Comparison of ENCODE assay signal across 23 mouse cellular contexts in genomic region chr2:22789576-22789975, GRCm38 (mm10). TPM values are rescaled to one million over a fixed set of nuclear protein-coding genes. Genes with fewer than 3 reads are reported as not detected.
DNase-seq lines count a peak whose midpoint lies in the region; ATAC-seq and TF ChIP-seq lines count a peak whose summit lies in the region.
"Had no signal": no experiment of that assay in that cellular context is flagged by ENCODE, and none has a peak within 500 bp of the region (broad histone marks: within the 10 kb centered on the region; RNA-seq: fewer than 3 reads in every experiment).

No protein-coding gene starts in this region.

- peaks cover 13% of the 10 kb centered on the region for H3K36me3 ChIP-seq in macrophage (ENCODE audit: inconsistent target)
- H3K36me3 ChIP-seq: embryonic facial prominence, embryonic 10.5 days; embryonic facial prominence, embryonic 12.5 days; forebrain, embryonic 15.5 days had no signal

- no peak overlapping the region for H3K4me3 ChIP-seq in bone marrow macrophage, adult 2 months (ENCODE audit: insufficient read depth, low read length)
- H3K4me3 ChIP-seq in macrophage (ENCODE audit: inconsistent target), result no peak overlapping the region
- H3K4me3 ChIP-seq: embryonic facial prominence, embryonic 10.5 days; embryonic facial prominence, embryonic 12.5 days; forebrain, embryonic 13.5 days; forebrain, embryonic 15.5 days had no signal

- peak; percentile 53 for ATAC-seq in megakaryocyte progenitor cell, adult 5-6 weeks (replicated peaks; ENCODE audit: poor library complexity)
- ATAC-seq: activated CD4-positive, CD25-positive, alpha-beta regulatory T cell, adult 4 months; CD4-positive, CD25-positive, alpha-beta regulatory T cell, adult 4 months; forebrain, embryonic 13.5 days; forebrain, embryonic 15.5 days; Patski had no signal

- intact Hi-C loops in left cerebral cortex, postnatal 36 days (cut with DNase I), result no loop called here

- DNase-seq in naive thymus-derived CD4-positive, alpha-beta T cell, adult 2 months (ENCODE audit: low read depth), result peak; percentile 9
- no peak for DNase-seq in left cerebral cortex, postnatal 36 days (ENCODE audit: low spot score in 2 of 2)
- DNase-seq in layer of hippocampus, postnatal 10 days (ENCODE audit: low spot score in 2 of 2), result no peak
- no peak for DNase-seq in adipocyte (ENCODE audit: low spot score)
- DNase-seq: adrenal gland, adult 2 months; adrenal gland, postnatal 10 days; adrenal gland, postnatal 25 days; B cell, adult 2 months; cerebellum, adult 11-12 months; cerebellum, adult 2 months; cerebellum, adult 9-10 months; cerebellum, postnatal 10 days; cerebellum, postnatal 25 days had no signal

- 0% methylated on average over 1 of the region's 1 CpGs for WGBS in macrophage (ENCODE audit: missing documents)

- TF ChIP-seq CTCF in bone marrow macrophage, adult 2 months (IDR thresholded peaks at IDR 0.05; ENCODE audit: low read depth, low read length), result no peak

- peaks cover 100% of the 10 kb centered on the region for H3K79me2 ChIP-seq in macrophage (ENCODE audit: inconsistent target)

- no peak for TF ChIP-seq POLR2A in bone marrow macrophage, adult 2 months (IDR thresholded peaks at IDR 0.05; ENCODE audit: borderline replicate concordance, low read depth, low read length)

- H3K4me1 ChIP-seq in bone marrow macrophage, adult 2 months (ENCODE audit: control insufficient read depth, insufficient read depth, low read length), result peaks cover 28% of the 10 kb centered on the region
- H3K4me1 ChIP-seq: embryonic facial prominence, embryonic 10.5 days; embryonic facial prominence, embryonic 12.5 days; forebrain, embryonic 13.5 days; forebrain, embryonic 15.5 days had no signal

- peak overlapping the region; percentile 54 for H3K27ac ChIP-seq in bone marrow macrophage, adult 2 months (ENCODE audit: insufficient read depth, low read depth, low read length)
- H3K27ac ChIP-seq in macrophage, result peak overlapping the region; percentile 68
- H3K27ac ChIP-seq: embryonic facial prominence, embryonic 10.5 days; embryonic facial prominence, embryonic 12.5 days; forebrain, embryonic 13.5 days; forebrain, embryonic 15.5 days had no signal

RNA-seq across cellular contexts. Expression of gene Apbb1ip, which starts 15.7 kb away (rescaled TPM):
- 171 and 182 TPM in 2 replicates for polyA plus RNA-seq in bone marrow macrophage, adult 2 months (2012; ENCODE audit: insufficient read depth, insufficient read length, missing spikeins)
- 100 to 1,000 TPM; 222 to 530 (median 259) TPM for total RNA-seq in macrophage (2018; cell fraction: chromatin; rRNA removed)
- 100 to 1,000 TPM; 125 to 227 (median 154) TPM for total RNA-seq in macrophage (2018; cell fraction: cytosol; rRNA removed)
- 100 to 1,000 TPM; 128 to 303 (median 191) TPM for total RNA-seq in macrophage (2018; cell fraction: nucleus; rRNA removed)
- polyA plus RNA-seq in macrophage (2018), result 99.7 to 351 TPM (median 202 TPM) in 3 replicates
- 120 and 136 TPM in 2 replicates for total RNA-seq in megakaryocyte progenitor cell, adult 5-6 weeks (2015)
- total RNA-seq in megakaryocyte progenitor cell, adult 5-6 weeks (2017), result 15.9 and 26.8 TPM in 2 replicates
- total RNA-seq in left cerebral cortex, postnatal 36 days (2021), result 1 to 10 TPM; 5.8 to 5.9 TPM
- total RNA-seq in layer of hippocampus, postnatal 10 days (2021), result 1 to 10 TPM; 6.3 to 6.4 TPM
- polyA plus RNA-seq: Patski had no signal
